Mouse (Mus musculus) limb, embryonic 12.5 days (tissue): Measurements from ENCODE around the gene Sec14l3. TPM values are rescaled to one million over a fixed set of nuclear protein-coding genes. Genes with fewer than 3 reads are reported as not detected.

Experiments
- ATAC-seq: fragments of 200-750 bp; cut with Nextera tagmentation; 2 replicates; pipeline ENCODE4 v1.8.0; 2017; ENCODE audit warnings: low read depth, moderate TSS enrichment; ENCODE audit not compliant: insufficient number of reproducible peaks, insufficient read depth, low FRiP score, low TSS enrichment
- H3K27ac ChIP-seq: fragments of 300-500 bp; sonication (generic); 2 replicates; pipeline ENCODE4 v1.5.1; 2016; ENCODE audit warnings: mild to moderate bottlenecking, moderate library complexity
- H3K27me3 ChIP-seq: fragments of 300-500 bp; sonication (generic); 2 replicates; pipeline ENCODE4 v1.6.1; 2016; ENCODE audit warnings: mild to moderate bottlenecking, moderate library complexity
- H3K36me3 ChIP-seq: fragments of 300-500 bp; sonication (generic); 2 replicates; pipeline ENCODE4 v1.6.1; 2016; ENCODE audit warnings: mild to moderate bottlenecking, moderate library complexity
- H3K4me1 ChIP-seq: fragments of 300-500 bp; sonication (generic); replicated peaks from 2 replicates; pipeline ENCODE4 v1.6.1; 2016
- H3K4me2 ChIP-seq: fragments of 300-500 bp; sonication (generic); 2 replicates; pipeline ENCODE4 v1.6.1; 2016; ENCODE audit warnings: mild to moderate bottlenecking, moderate library complexity
- H3K4me3 ChIP-seq: fragments of 300-500 bp; sonication (generic); replicated peaks from 2 replicates; pipeline ENCODE4 v1.5.1; 2016; ENCODE audit warnings: mild to moderate bottlenecking
- H3K9ac ChIP-seq: fragments of 300-500 bp; sonication (generic); replicated peaks from 2 replicates; pipeline ENCODE4 v1.6.1; 2016; ENCODE audit warnings: mild to moderate bottlenecking, moderate library complexity
- H3K9me3 ChIP-seq: fragments of 300-500 bp; sonication (generic); 2 replicates; pipeline ENCODE4 v1.6.1; 2016; ENCODE audit warnings: mild to moderate bottlenecking, moderate library complexity
- WGBS: fragments of 180-500 bp; shearing (Covaris S2); methylation state at CpG from one replicate; pipeline ENCODE4 v1.1.7; 2016; 5-methylcytosine and 5-hydroxymethylcytosine counted together
- polyA plus RNA-seq: library from polyadenylated mRNA; unstranded; fragments of >200 nt; fragmentation: Nextera tagmentation; extraction: Ambion mirVana; gene quantifications from 2 replicates; pipeline ENCODE4 v1.2.1, GENCODE M21; 2016

Gene Sec14l3
- polyA plus RNA-seq, 1 experiment from 2014 or later: not detected

DNA sequence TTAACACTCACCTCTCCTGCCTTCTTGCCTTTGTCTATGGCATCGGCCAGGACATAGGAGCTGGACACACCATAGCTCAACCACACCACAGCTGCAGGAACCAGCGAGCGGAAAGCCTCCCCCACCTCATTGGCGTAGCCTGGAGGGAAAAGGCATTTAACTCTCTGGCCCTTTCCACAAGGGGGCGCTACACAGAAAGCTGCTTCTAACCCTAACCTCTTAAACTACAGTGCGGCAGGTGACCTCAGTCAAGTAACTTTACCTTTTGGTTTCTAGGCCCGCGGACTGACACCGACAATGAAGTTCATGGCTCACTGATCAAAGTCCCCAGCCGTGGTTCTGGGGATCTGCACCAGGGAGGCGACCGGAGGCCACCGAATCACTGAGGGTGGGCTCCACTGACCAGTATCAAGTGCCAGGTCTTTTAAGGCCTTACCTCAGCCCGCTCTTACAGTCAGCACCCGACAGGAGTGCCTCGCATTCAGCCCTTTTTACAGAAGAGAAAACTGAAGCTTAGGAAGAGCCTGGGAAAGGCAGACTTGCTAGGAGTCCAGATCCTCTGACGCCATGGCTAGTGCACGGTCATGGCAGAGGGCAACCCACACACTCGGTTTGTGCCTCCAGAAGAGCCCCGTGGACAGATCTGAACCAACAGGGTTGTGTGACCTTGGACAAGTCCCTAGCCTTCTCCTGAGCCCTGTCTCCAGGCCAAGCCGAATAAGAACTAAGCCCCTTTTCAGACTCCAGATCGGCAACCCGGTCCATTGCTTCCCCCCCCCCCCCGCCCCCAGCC, 29.9 kb downstream of the Sec14l3 start:
- WGBS: 10% methylated on average over 22 of the region's 24 CpGs

DNA sequence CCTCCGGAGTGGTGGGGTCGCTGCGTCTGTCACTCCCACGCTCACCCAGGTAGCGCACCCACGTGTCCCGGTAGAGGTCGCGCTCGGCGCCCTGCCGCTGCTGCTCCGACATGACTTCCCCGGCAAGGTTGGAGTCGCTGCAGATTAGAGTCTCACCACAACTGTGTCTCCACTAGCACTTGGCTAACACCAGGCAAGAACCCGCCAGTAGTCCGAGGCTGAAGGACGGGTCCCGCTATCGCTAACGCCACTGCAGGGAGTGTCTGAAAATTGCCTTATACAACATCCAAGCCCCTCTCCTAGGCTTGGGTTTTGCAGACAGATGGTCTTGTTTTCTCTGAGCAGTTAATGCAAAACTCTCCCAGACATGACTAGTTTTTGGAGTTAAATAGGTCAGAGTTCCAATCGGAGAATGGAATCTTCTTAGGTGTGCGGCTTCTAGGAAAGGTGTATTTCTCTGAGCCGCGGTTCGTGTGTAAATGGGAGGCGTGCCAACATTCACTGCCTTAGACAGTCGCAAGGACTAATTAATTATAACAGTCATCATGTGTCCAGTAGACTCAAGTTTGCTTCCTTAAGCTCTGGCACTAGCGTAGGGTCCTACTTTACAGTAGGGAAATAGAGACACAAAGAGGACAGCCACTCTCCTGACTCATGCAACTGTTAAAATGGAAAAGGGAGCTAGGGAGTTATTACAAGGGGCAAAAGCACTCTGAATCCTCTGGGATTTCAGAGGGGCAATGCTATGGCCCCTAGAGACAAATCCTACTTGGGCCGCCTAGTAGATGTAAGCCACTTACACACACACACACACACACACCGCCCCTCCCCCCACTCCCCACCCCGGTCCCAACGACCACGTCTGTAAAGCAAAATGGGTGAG, 30.8 kb downstream of the Sec14l3 start, which contains the start of gene Mtfp1:
Gene Mtfp1 (minus strand): TSS at position 275 of the 883 bp plus-strand sequence.
- Histone ChIP-seq H3K9me3 (no peaks in the 10 kb centered on the region), H3K4me2 (peak within 1 kb of the TSS; percentile 86), H3K27ac (peak within 1 kb of the TSS; percentile 83), H3K4me1 (peaks cover 22% of the 10 kb centered on the region), H3K27me3 (no peaks in the 10 kb centered on the region), H3K36me3 (peaks cover 7% of the 10 kb centered on the region; the same call in 1 of the 2 replicates), H3K9ac (peak within 1 kb of the TSS; percentile 48), H3K4me3 (peak within 1 kb of the TSS; percentile 52)
- no peak for ATAC-seq
- 7% methylated on average over 34 of the region's 34 CpGs for WGBS

More for the DNA sequence above, 29.9 kb downstream of the Sec14l3 start:
- no peaks in the 10 kb centered on the region for H3K9me3 ChIP-seq
- H3K36me3 ChIP-seq: peaks cover 7% of the 10 kb centered on the region; the same call in 1 of the 2 replicates
- H3K27ac ChIP-seq: peak overlapping the region; percentile 68
- peak overlapping the region; percentile 86 for H3K4me2 ChIP-seq
- H3K4me1 ChIP-seq: peaks cover 22% of the 10 kb centered on the region
- no peak for ATAC-seq
- peak overlapping the region; percentile 48; the same call in 1 of the 2 replicates for H3K9ac ChIP-seq
- H3K27me3 ChIP-seq: no peaks in the 10 kb centered on the region
- H3K4me3 ChIP-seq: peak overlapping the region; percentile 52

DNA sequence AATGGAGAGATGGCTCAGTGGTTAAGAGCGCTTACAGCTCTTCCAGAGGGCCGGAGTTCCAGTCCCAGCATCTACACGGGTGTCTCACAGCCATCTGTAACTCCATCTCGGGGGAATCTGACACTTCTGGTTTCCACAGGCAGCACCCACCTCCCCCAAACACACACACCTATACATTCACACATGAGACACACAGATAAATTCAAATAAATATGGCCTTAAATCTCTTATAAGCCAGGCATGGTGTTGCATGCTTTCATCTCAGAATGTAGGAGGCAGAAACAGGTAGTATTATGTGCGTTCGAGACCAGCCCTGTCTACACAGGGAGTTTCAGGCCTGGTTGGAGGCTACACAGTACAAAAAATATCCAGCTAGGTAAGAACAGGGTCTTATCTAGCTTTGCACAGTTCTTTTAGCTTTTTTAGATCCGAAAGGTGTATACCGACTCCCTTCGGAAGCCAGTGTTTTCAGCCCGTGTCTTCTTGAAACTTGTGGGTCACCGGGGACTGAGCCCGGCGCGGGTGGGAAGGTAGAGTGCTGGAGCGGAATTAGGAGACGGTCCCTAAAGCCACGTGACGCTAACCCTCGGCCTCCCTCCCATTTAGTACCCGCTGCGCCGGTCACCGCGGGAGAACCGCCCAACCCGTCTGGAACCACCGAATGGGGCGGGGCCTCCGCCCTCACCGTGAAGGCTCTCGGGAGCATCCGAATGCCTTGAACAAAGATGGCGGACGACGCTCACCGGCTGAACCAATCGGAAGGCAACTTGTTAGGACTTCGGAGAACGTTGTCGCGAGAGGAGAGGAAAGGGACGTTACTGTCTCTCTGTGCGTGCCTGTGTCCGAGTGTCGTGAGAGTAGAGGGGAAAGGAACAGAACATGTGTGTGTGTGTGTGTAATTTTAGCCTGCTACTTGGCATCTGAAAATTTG, 31.7 kb downstream of the Sec14l3 start:
- peak overlapping the region; percentile 52 for H3K4me3 ChIP-seq
- WGBS: 2% methylated on average over 45 of the region's 45 CpGs
- peak overlapping the region; percentile 86 for H3K4me2 ChIP-seq
- H3K4me1 ChIP-seq: peaks cover 22% of the 10 kb centered on the region
- 0 out of 2 replicates have a peak, but pooled peaks cover 3% of the 10 kb centered on the region for H3K36me3 ChIP-seq
- peak overlapping the region; percentile 74 for H3K9ac ChIP-seq
- peak; percentile 93 for ATAC-seq
- H3K27ac ChIP-seq: peak overlapping the region; percentile 83
- no peaks in the 10 kb centered on the region for H3K27me3 ChIP-seq
- H3K9me3 ChIP-seq: no peaks in the 10 kb centered on the region

DNA sequence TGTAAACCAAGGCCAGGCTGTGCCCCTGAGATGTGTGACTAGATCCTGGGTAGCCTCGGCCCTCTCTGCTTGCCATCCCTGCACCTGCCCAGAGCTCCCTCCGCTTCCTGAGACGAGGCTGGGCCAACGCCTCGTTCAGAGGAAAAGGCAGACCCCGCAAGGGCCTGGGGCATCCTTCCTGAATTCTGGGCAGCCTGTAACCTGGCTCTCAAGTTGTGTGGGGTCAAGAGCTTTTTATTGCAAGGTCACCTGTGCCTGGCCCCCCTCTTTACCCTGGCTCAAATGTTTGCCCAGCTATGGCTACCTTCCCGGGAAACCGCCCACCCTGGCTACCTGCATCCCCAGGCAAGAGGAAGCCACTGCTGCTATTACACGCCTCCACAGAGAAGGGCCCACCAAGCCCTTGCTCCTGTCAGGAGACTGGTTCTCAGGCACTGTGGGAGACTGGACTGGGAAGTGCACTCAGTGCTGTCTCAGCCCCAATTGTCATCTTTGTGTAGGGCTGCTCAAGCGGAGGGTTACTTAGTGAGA, 32.5 kb downstream of the Sec14l3 start:
- ATAC-seq: peak; percentile 27; the same call in 1 of the 2 replicates
- Histone ChIP-seq H3K4me3 (peak overlapping the region; percentile 52), H3K9ac (peak overlapping the region; percentile 74), H3K9me3 (no peaks in the 10 kb centered on the region), H3K27ac (peak overlapping the region; percentile 83), H3K27me3 (no peaks in the 10 kb centered on the region), H3K4me1 (peaks cover 22% of the 10 kb centered on the region), H3K36me3 (no peaks in the 10 kb centered on the region), H3K4me2 (peak overlapping the region; percentile 86)
- WGBS: 31% methylated on average over 10 of the region's 10 CpGs

DNA sequence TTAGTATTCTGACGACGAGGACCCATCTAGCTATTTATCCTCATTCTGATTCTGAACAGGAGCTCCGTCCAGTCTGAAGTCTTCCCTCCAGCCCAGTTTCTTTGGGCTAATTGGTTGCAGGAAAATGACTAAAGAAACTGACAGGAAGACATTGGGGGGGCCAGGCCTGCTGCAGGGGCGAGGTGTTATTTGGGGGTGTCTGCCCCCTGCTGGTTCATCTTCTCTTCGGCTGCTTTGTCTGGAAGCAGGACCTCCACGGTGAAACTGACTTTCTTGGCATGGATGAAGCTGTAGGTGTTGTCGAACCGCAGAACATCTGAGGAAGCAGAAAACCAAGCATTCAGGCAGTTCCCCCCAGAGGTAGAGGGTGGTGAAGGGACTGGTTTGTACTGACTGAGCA, 33.5 kb downstream of the Sec14l3 start:
- 65% methylated on average over 8 of the region's 8 CpGs for WGBS
- Histone ChIP-seq H3K4me1 (peaks cover 22% of the 10 kb centered on the region), H3K9me3 (no peaks in the 10 kb centered on the region), H3K4me2 (no peak overlapping the region), H3K36me3 (no peaks in the 10 kb centered on the region), H3K27ac (no peak overlapping the region), H3K9ac (no peak overlapping the region), H3K4me3 (no peak overlapping the region), H3K27me3 (no peaks in the 10 kb centered on the region)
- no peak for ATAC-seq

DNA sequence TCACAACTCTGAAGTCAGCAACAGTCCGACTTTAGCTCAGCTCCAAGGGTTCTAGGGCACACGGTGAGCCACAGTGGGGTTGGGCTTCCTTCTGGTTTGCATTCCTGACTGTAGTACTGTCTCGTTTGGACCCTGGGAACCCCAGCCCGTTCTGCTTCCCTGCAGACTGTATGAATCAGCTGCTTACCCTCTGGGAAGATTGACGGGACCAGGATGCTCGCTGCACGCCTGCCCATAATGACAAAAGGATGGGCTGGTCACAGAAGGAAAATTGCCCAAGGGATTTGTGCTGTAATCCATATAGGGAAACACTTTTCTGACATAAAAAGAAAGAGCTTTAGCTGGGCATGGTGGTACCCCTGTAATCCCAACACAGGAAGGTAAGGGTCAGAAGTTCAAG, 34.2 kb downstream of the Sec14l3 start:
- Histone ChIP-seq H3K9me3 (no peaks in the 10 kb centered on the region), H3K4me3 (no peak overlapping the region), H3K9ac (no peak overlapping the region), H3K36me3 (no peaks in the 10 kb centered on the region), H3K4me1 (peaks cover 22% of the 10 kb centered on the region), H3K27me3 (no peaks in the 10 kb centered on the region), H3K27ac (no peak overlapping the region), H3K4me2 (no peak overlapping the region)
- no peak for ATAC-seq
- WGBS: 77% methylated on average over 7 of the region's 7 CpGs

DNA sequence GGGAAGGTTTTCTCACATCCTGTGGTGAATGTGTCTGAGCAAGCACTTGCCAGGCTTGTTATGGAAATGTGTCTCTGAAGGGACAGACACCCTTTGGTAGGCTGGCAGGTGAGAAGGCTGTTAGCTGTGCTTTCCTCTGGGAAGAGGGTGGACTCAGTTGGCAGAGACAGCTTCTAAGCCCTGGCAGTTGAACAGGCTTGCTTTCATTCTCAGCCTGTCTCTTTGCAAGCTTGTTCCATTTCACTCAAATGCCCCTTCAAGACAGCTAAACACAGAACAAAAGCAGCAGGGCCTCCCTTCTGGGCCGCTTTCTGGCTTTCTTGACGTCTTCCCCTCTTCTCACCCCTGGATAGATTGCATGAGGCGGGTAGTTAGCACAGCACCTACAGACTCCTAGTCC, 34.8 kb downstream of the Sec14l3 start:
- no peak for ATAC-seq
- H3K27me3 ChIP-seq: no peaks in the 10 kb centered on the region
- H3K27ac ChIP-seq: no peak overlapping the region
- WGBS: 60% methylated on average over 3 of the region's 3 CpGs
- H3K4me2 ChIP-seq: no peak overlapping the region
- peaks cover 19% of the 10 kb centered on the region for H3K4me1 ChIP-seq
- no peak overlapping the region for H3K9ac ChIP-seq
- H3K36me3 ChIP-seq: no peaks in the 10 kb centered on the region
- no peak overlapping the region for H3K4me3 ChIP-seq
- H3K9me3 ChIP-seq: no peaks in the 10 kb centered on the region

DNA sequence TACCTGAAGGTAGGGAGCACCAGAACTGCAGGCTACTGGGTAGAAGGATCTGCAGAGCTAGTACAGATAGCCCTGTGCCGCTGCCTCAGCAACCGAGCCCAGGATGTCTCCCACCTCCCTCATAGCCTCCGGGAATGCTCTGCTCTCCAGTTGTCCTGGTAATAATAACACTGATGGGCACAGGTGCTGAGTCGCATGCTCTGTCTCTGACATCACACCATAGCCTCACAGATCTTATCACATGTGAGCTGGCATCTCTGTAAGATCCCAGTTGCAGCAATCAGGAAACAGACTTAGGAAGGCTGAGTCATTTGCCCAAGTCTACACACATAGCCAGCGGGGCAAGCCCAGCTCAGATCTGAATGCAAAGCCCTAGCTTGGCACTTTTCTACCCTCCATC, 37.2 kb downstream of the Sec14l3 start:
- Histone ChIP-seq H3K27me3 (no peaks in the 10 kb centered on the region), H3K4me3 (no peak overlapping the region), H3K27ac (no peak overlapping the region), H3K9ac (no peak overlapping the region; the same call in 1 of the 2 replicates), H3K4me2 (no peak overlapping the region), H3K9me3 (no peaks in the 10 kb centered on the region), H3K4me1 (peaks cover 5% of the 10 kb centered on the region), H3K36me3 (0 out of 2 replicates have a peak, but pooled peaks cover 5% of the 10 kb centered on the region)
- 79% methylated on average over 5 of the region's 5 CpGs for WGBS
- no peak for ATAC-seq

DNA sequence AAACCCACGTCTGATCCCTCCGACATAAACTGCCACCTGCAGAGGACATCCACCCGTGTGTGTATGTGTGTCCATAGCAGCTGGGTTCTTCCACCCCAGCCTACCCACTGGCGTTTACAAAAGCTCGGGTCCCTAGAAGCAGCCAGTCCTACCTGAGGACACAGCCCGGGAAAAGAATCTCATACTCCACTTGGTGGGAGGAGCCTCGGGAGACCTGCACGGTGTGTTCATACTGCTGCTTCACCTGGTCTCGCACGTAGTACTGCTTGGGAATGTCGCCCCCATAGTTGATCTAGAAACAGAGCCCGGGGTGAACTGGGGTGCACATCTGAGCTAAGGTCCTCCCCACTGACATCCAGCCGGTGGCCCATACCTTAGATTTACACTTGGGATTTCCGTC, 38.9 kb downstream of the Sec14l3 start:
- Histone ChIP-seq H3K9ac (no peak overlapping the region), H3K9me3 (no peaks in the 10 kb centered on the region), H3K4me2 (no peak overlapping the region), H3K36me3 (peaks cover 9% of the 10 kb centered on the region; the same call in 1 of the 2 replicates), H3K27me3 (no peaks in the 10 kb centered on the region), H3K4me3 (no peak overlapping the region), H3K27ac (no peak overlapping the region), H3K4me1 (no peaks in the 10 kb centered on the region)
- 80% methylated on average over 14 of the region's 14 CpGs for WGBS
- ATAC-seq: no peak

DNA sequence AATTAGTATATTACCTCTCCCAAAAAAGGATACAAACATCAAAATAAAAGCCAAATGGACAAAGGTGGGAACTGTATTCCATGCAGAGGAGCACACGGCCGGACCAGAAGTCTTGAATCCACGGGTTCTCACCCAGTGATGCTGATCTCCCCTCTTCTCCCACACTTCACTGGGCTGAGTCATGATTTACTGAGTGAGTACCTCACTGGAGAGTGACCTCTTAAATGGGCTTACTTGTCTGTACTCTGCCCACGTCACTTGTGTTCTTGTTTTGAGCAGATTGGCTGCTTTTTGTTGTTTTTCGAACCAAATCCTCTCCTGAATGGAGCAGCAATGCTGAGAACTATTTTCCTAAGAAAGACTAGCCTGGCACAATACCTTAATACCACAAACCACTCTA, 40.3 kb downstream of the Sec14l3 start:
- no peaks in the 10 kb centered on the region for H3K9me3 ChIP-seq
- no peak for ATAC-seq
- no peak overlapping the region for H3K4me2 ChIP-seq
- H3K36me3 ChIP-seq: peaks cover 18% of the 10 kb centered on the region; the same call in 1 of the 2 replicates
- H3K4me3 ChIP-seq: no peak overlapping the region
- no peak overlapping the region for H3K9ac ChIP-seq
- H3K27ac ChIP-seq: no peak overlapping the region
- 73% methylated on average over 5 of the region's 5 CpGs for WGBS
- no peaks in the 10 kb centered on the region for H3K27me3 ChIP-seq
- no peaks in the 10 kb centered on the region for H3K4me1 ChIP-seq
